Mouse (Mus musculus): ENCODE measurements around the gene Rab25.

Rab25 gene

GRCm38 (mm10) chr3:88505765-88506164 is 42.3 kb downstream of the Rab25 start:
- in situ Hi-C loops (cut with MboI; ENCODE audit: low sequenced_read_pairs) = no loop called here

GRCm38 (mm10) chr3:88505081-88505480 is 43.0 kb downstream of the Rab25 start:
- in situ Hi-C loops (cut with MboI; ENCODE audit: low sequenced_read_pairs) = no loop called here

- in situ Hi-C loops (cut with MboI; ENCODE audit: low sequenced_read_pairs) = no loop called here
These were observed 44.0 kb downstream of the Rab25 start for GRCm38 (mm10) chr3:88503881-88504746.

GRCm38 (mm10) chr3:88503505-88503863 is 44.6 kb downstream of the Rab25 start:
- in situ Hi-C loops (cut with MboI; ENCODE audit: low sequenced_read_pairs) = no loop called here

GRCm38 (mm10) chr3:88502641-88503504 is 45.2 kb downstream of the Rab25 start:
- in situ Hi-C loops (cut with MboI; ENCODE audit: low sequenced_read_pairs) = no loop called here

- in situ Hi-C loops (cut with MboI; ENCODE audit: low sequenced_read_pairs) = no loop called here
These were observed 46.0 kb downstream of the Rab25 start for GRCm38 (mm10) chr3:88502031-88502571.

GRCm38 (mm10) chr3:88501366-88502030 is 46.6 kb downstream of the Rab25 start:
- in situ Hi-C loops (cut with MboI; ENCODE audit: low sequenced_read_pairs) = no loop called here

- in situ Hi-C loops (cut with MboI; ENCODE audit: low sequenced_read_pairs) = no loop called here
These were observed 47.3 kb downstream of the Rab25 start for GRCm38 (mm10) chr3:88500655-88501365.

- in situ Hi-C loops (cut with MboI; ENCODE audit: low sequenced_read_pairs) = no loop called here
These were observed 48.0 kb downstream of the Rab25 start for GRCm38 (mm10) chr3:88500087-88500486.

- in situ Hi-C loops (cut with MboI; ENCODE audit: low sequenced_read_pairs) = no loop called here
These were observed 48.5 kb downstream of the Rab25 start for GRCm38 (mm10) chr3:88499580-88499979.

- in situ Hi-C loops (cut with MboI; ENCODE audit: low sequenced_read_pairs) = no loop called here
These were observed 52.2 kb downstream of the Rab25 start for GRCm38 (mm10) chr3:88495741-88496415.

GRCm38 (mm10) chr3:88494836-88495628 is 53.1 kb downstream of the Rab25 start:
- in situ Hi-C loops (cut with MboI; ENCODE audit: low sequenced_read_pairs) = no loop called here

GRCm38 (mm10) chr3:88493706-88494582 is 54.2 kb downstream of the Rab25 start:
- in situ Hi-C loops (cut with MboI; ENCODE audit: low sequenced_read_pairs) = no loop called here
